Mouse (Mus musculus) E14TG2a.4 (cell line): ENCODE data around the gene Magi2.
"Not testable (repeated sequence)": the region's sequence is repeated elsewhere in the genome, so short reads cannot be mapped to it uniquely, and the experiment has no call there.

ENCODE experiments used
- H3K27me3 ChIP-seq: 2 replicates; pipeline ENCODE4 v1.6.1; 2014; ENCODE audit warnings: low read length, control low read depth; ENCODE audit not compliant: insufficient read depth
- H3K36me3 ChIP-seq: 2 replicates; pipeline ENCODE4 v1.6.1; 2014; ENCODE audit warnings: low read length, control low read depth; ENCODE audit not compliant: insufficient read depth
- H3K4me1 ChIP-seq: replicated peaks from 2 replicates; pipeline ENCODE4 v1.6.1; 2014; ENCODE audit warnings: low read depth, low read length, control low read depth
- H3K4me3 ChIP-seq: replicated peaks from 2 replicates; pipeline ENCODE4 v1.5.1; 2014; ENCODE audit warnings: mild to moderate bottlenecking, low read length
- H3K9me3 ChIP-seq: 2 replicates; pipeline ENCODE4 v1.6.1; 2014; ENCODE audit warnings: low read length, control low read depth
- CTCF ChIP-seq: conservative IDR thresholded peaks from 2 replicates; pipeline ENCODE4 v1.5.1; 2014; ENCODE audit warnings: low read length
- NANOG ChIP-seq: IDR thresholded peaks from 2 replicates; pipeline ENCODE4 v1.6.1; 2014; ENCODE audit warnings: borderline replicate concordance, low read length, mixed read lengths
- POU5F1 ChIP-seq: IDR thresholded peaks from 2 replicates; pipeline ENCODE4 v1.6.1; 2014; ENCODE audit warnings: low read length, borderline replicate concordance

Gene Magi2

GRCm38 (mm10) chr5:19395876-19396275 is 169.0 kb downstream of the Magi2 start:
- Histone ChIP-seq H3K27me3 (no peaks in the 10 kb centered on the region), H3K4me1 (no peaks in the 10 kb centered on the region), H3K4me3 (no peak overlapping the region), H3K36me3 (no peaks in the 10 kb centered on the region), H3K9me3 (no peaks in the 10 kb centered on the region)
- no peak for TF ChIP-seq POU5F1
- no peak for TF ChIP-seq CTCF
- TF ChIP-seq NANOG, result no peak

- Histone ChIP-seq H3K9me3 (no peaks in the 10 kb centered on the region), H3K36me3 (no peaks in the 10 kb centered on the region), H3K4me1 (peaks cover 7% of the 10 kb centered on the region; the same call in 1 of the 2 replicates), H3K4me3 (no peak overlapping the region), H3K27me3 (no peaks in the 10 kb centered on the region)
- TF ChIP-seq CTCF (no peak), POU5F1 (no peak), NANOG (no peak)
These were observed 173.5 kb downstream of the Magi2 start for GRCm38 (mm10) chr5:19400299-19400698.

GRCm38 (mm10) chr5:19400738-19401408 is 174.0 kb downstream of the Magi2 start:
- no peaks in the 10 kb centered on the region for H3K27me3 ChIP-seq
- peaks cover 7% of the 10 kb centered on the region; the same call in 1 of the 2 replicates for H3K4me1 ChIP-seq
- no peaks in the 10 kb centered on the region for H3K9me3 ChIP-seq
- TF ChIP-seq CTCF (peak; percentile 86), NANOG (no peak)
- no peaks in the 10 kb centered on the region for H3K36me3 ChIP-seq
- H3K4me3 ChIP-seq, result no peak overlapping the region

GRCm38 (mm10) chr5:19404268-19404667 is 177.4 kb downstream of the Magi2 start:
- not testable (repeated sequence) for H3K4me3 ChIP-seq, H3K4me1 ChIP-seq, H3K9me3 ChIP-seq, H3K27me3 ChIP-seq, H3K36me3 ChIP-seq
- TF ChIP-seq NANOG, result peak; percentile 47; the same call in 1 of the 2 replicates

GRCm38 (mm10) chr5:19414556-19414955 is 187.7 kb downstream of the Magi2 start:
- H3K9me3 ChIP-seq, result peaks cover 8% of the 10 kb centered on the region
- TF ChIP-seq NANOG (no peak), POU5F1 (no peak), CTCF (no peak)
- H3K4me1 ChIP-seq, result no peaks in the 10 kb centered on the region
- no peaks in the 10 kb centered on the region for H3K27me3 ChIP-seq
- H3K36me3 ChIP-seq, result no peaks in the 10 kb centered on the region
- no peak overlapping the region for H3K4me3 ChIP-seq

- TF ChIP-seq POU5F1, result no peak
- TF ChIP-seq CTCF, result peak; percentile 18; the same call in 1 of the 2 replicates
- no peak for TF ChIP-seq NANOG
- H3K4me3 ChIP-seq, result no peak overlapping the region
- H3K36me3 ChIP-seq, result no peaks in the 10 kb centered on the region
- H3K9me3 ChIP-seq, result no peaks in the 10 kb centered on the region
- H3K4me1 ChIP-seq, result no peaks in the 10 kb centered on the region
- no peaks in the 10 kb centered on the region for H3K27me3 ChIP-seq
These were observed 202.5 kb downstream of the Magi2 start for GRCm38 (mm10) chr5:19429290-19429689.

- TF ChIP-seq POU5F1, result no peak
- TF ChIP-seq NANOG, result no peak
- no peak for TF ChIP-seq CTCF
- H3K9me3 ChIP-seq, result no peaks in the 10 kb centered on the region
- H3K4me1 ChIP-seq, result no peaks in the 10 kb centered on the region
- no peaks in the 10 kb centered on the region for H3K36me3 ChIP-seq
- H3K27me3 ChIP-seq, result no peaks in the 10 kb centered on the region
- no peak overlapping the region for H3K4me3 ChIP-seq
These were observed 235.7 kb downstream of the Magi2 start for GRCm38 (mm10) chr5:19462541-19462940.

GRCm38 (mm10) chr5:19465383-19465782 is 238.5 kb downstream of the Magi2 start:
- Histone ChIP-seq H3K9me3 (0 out of 2 replicates have a peak, but pooled peaks cover 3% of the 10 kb centered on the region), H3K27me3 (no peaks in the 10 kb centered on the region), H3K36me3 (no peaks in the 10 kb centered on the region), H3K4me1 (no peaks in the 10 kb centered on the region), H3K4me3 (no peak overlapping the region)
- TF ChIP-seq CTCF (no peak), NANOG (no peak), POU5F1 (no peak)

GRCm38 (mm10) chr5:19472851-19473439 is 246.1 kb downstream of the Magi2 start:
- TF ChIP-seq POU5F1 (no peak), CTCF (no peak)
- Histone ChIP-seq H3K9me3 (peaks cover 10% of the 10 kb centered on the region; the same call in 1 of the 2 replicates), H3K4me3 (no peak overlapping the region), H3K36me3 (no peaks in the 10 kb centered on the region), H3K27me3 (no peaks in the 10 kb centered on the region), H3K4me1 (no peaks in the 10 kb centered on the region)
